Mouse (Mus musculus) brown adipose tissue, adult 24 weeks (tissue): ENCODE measurements around the gene Zfp185. TPM values are rescaled to one million over a fixed set of nuclear protein-coding genes. Genes with fewer than 3 reads are reported as not detected.
"Not testable (repeated sequence)": the region's sequence is repeated elsewhere in the genome, so short reads cannot be mapped to it uniquely, and the experiment has no call there.

Source experiments
- H3K27ac ChIP-seq: fragments of 200-500 bp; replicated peaks from 2 replicates; pipeline ENCODE4 v1.5.1; 2012; ENCODE audit warnings: low read depth, mild to moderate bottlenecking, low read length
- H3K4me1 ChIP-seq: fragments of 200-500 bp; 2 replicates; pipeline ENCODE4 v1.6.1; 2012; ENCODE audit warnings: low read length, mixed read lengths; ENCODE audit not compliant: control insufficient read depth, insufficient read depth, insufficient read length
- H3K4me3 ChIP-seq: fragments of 200-500 bp; 2 replicates; pipeline ENCODE4 v1.5.1; 2012; ENCODE audit warnings: low read depth, mild to moderate bottlenecking, low read length, moderate library complexity; ENCODE audit not compliant: insufficient read depth
- polyA plus RNA-seq: library from polyadenylated mRNA; stranded (reverse); fragments of >200 nt; gene quantifications from 2 replicates; pipeline ENCODE4 v1.2.4, GENCODE M21; 2012; ENCODE audit not compliant: missing spikeins, insufficient read depth, insufficient read length

The Zfp185 gene
- polyA plus RNA-seq, 1 experiment: 7.1 TPM

DNA sequence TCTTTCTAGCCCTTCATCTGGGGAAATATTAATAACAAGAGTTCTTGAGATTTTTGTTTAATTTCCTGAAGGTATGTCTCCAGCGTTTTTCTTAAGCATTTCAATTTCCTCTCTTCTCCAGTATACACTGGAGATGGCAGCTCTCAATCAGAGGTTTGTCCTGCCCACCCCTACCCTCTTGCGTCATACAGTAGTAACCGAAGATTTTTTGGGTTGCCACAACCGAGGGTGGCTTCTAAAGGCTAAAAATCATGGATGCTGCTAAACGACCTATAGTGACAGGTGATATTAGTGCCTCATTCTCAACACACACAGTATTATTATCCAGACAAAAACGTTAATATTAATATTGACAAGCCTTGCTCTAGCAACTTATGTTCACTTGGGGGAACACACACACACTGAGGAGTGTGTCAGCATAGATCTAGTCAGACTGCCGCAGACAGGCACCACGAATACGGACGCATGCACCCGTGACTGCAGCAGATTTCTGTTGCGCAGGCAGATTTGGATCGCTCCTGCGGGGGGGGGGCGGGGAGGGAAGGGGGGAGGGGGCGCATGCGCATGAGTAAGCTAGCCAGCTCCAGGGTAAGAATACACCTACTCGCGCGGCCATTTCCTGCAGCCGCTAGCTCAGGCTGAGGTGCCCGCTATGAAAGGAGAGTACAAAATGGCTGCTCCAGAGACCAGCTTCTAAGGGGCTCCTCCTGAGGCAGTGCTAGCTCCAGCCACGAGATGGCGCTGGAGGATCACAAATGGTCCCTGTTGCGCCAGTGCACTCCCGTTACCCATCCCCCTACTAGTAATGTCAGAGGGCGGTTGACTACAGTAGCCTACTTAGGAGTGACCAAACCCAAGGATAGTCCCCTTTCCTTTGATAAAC, 20.7 kb downstream of the Zfp185 start:
- Histone ChIP-seq H3K27ac (peak overlapping the region; percentile 64), H3K4me1 (no peaks in the 10 kb centered on the region), H3K4me3 (peak overlapping the region; percentile 62)

DNA sequence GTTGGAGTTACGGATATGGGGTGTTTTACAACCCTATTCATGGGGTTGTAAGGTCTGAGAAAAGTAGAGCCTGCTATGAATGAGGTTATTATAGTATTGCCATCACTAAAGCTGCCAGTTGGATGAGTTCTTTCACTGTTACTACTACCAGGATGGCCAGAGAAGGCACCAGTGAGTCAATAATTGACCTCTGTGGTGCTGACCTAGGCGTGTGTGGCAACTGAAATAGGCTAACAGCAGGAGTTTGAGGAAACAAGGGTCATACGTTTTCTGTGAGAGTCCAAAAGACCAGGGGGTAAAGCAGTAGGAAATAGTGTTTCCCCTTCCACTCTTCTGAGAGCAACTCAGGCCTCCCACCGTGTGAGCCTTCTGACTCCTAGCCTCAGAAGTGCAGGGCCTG, 25.7 kb downstream of the Zfp185 start:
- no peak overlapping the region for H3K4me3 ChIP-seq
- H3K4me1 ChIP-seq: no peaks in the 10 kb centered on the region
- H3K27ac ChIP-seq: no peak overlapping the region

DNA sequence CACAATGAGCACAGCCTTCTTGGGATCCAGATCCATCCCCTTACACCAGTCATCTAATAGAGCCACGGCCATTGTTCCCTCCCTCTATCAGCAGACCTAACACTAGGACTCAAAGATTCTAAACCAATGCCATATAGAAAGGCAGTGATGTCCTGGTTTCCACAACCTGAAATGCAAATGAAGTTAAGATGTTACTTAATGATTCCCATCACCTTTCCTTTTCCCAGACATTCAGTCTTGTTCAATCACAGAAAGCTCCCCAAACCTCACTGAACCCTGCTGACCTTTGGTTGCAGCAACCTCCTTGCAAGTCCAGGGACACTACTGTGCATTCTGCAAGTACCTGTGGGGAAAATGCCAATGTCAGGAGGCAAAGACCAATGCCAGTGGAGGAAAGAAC, 49.9 kb downstream of the Zfp185 start, which contains the start of gene Pnma5:
TSS of gene Pnma5 (minus strand) at position 101 of the 400 bp plus-strand sequence.
- Histone ChIP-seq H3K4me1 (no peaks in the 10 kb centered on the region), H3K27ac (no peak within 1 kb of the TSS), H3K4me3 (no peak within 1 kb of the TSS)

DNA sequence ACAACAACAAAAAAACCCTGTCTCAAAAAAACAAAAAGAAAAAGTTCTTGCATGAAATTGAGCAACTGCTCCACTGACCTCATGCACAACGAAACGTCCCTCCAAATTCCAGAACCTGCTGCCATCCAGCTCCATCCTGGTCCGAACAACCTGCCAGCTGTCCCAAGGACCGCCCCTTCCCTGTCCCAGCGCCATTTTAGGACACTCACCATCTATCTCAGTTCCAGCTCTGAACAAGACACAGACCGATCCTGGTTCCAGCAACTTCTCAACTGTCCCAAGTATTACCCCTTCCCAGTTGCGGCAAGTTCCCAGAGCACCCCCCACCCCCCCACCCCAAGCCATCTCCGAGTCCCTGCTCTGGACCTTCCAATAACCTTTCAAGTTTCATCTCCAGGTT, 51.7 kb downstream of the Zfp185 start:
- Histone ChIP-seq H3K4me3 (no peak overlapping the region), H3K4me1 (no peaks in the 10 kb centered on the region)

DNA sequence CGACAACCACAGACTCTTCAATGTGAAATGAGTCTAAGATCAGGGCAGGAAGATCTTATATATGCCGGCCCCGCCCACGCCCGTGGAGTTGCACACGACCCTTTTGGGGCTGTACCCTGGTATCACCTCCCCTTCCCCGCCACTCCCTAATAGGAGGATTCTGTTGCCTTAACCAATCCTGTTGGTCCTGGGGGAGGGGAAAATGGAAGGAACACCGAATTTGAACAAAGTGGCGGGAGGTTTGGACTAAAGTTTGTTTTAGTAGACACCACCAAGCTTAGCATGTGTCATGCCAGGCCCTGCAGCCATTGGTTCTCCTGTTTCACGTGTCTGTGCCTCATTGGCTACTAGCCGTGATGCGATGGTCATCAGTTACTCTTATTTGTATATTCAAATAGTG, 52.5 kb downstream of the Zfp185 start:
- Histone ChIP-seq H3K27ac (no peak overlapping the region), H3K4me1 (no peaks in the 10 kb centered on the region), H3K4me3 (no peak overlapping the region)

More for the DNA sequence above, 51.7 kb downstream of the Zfp185 start:
- no peak overlapping the region for H3K27ac ChIP-seq

DNA sequence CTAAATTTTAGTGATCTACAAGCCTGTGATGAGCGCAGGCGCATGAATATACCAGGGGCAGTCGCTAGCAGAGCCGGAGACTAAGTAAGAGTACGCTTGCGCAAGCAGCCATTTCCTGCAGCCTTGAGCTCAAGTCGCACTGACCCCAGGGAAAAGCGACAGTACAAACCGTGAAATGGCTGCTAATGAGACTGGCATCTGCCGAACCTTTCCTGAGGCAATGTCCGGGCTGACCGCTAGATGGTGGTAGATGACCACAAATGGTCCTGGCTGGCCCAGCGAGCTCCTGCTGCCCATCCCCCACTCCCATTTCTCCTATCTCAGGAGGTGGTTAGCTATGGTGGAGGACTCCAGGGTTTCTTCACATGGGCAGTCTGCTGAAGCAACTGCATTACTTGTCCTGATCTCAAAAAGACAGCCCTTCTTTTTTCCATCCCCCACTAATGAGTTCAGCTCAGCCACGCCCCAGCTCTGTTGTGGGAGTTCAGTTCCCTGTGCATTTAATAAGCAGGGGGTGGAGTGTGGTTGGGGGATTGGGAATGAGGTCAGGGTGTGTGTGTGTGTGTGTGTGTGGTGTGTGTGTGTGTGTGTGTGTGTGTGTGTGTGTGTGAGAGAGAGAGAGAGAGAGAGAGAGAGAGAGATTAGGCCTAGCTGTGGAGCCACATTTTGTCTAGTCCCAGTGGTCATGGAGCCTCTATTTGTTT, 66.9 kb downstream of the Zfp185 start:
- Histone ChIP-seq H3K4me3 (no peak overlapping the region), H3K4me1 (no peaks in the 10 kb centered on the region), H3K27ac (no peak overlapping the region)

DNA sequence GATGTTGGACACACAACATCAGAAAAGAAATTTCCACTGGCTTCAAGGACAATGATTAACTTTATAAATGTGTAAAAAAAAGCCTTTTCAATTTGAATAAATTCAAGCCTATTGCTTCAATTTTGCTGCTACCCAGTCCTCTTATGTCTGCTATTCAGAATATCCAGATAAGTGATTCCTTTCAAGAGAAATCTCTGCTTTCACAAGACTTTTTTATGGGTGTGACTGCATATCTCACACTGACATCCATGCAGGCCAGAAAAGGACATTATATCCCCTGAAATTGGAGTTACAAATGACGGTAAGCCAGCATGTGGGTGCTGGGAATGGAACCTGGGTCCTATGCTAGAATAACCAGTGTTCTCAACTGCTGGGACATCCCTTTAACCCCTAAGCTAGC, 74.4 kb downstream of the Zfp185 start:
- H3K4me1 ChIP-seq: no peaks in the 10 kb centered on the region
- no peak overlapping the region for H3K27ac ChIP-seq
- H3K4me3 ChIP-seq: no peak overlapping the region

DNA sequence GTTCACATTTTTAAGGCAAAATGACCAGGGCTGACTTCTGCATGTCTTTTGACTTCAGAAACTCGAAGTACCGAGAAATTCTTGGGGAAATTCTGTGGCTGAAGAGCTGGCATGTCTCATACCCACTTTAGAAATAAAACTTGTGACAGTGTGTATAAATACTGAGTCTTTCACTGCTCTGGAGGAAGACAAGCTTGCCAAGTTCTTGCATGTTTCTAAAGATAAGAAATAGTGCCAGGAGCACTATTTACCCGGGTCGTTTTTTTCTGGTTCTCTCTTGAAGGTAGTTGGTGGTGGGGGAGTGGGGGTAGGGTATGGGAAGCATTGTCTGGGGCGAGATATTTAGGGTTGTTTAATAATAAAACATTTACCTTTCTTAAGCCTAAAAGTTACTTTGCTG, 75.2 kb downstream of the Zfp185 start:
- no peak overlapping the region for H3K4me3 ChIP-seq
- no peaks in the 10 kb centered on the region for H3K4me1 ChIP-seq
- H3K27ac ChIP-seq: no peak overlapping the region

DNA sequence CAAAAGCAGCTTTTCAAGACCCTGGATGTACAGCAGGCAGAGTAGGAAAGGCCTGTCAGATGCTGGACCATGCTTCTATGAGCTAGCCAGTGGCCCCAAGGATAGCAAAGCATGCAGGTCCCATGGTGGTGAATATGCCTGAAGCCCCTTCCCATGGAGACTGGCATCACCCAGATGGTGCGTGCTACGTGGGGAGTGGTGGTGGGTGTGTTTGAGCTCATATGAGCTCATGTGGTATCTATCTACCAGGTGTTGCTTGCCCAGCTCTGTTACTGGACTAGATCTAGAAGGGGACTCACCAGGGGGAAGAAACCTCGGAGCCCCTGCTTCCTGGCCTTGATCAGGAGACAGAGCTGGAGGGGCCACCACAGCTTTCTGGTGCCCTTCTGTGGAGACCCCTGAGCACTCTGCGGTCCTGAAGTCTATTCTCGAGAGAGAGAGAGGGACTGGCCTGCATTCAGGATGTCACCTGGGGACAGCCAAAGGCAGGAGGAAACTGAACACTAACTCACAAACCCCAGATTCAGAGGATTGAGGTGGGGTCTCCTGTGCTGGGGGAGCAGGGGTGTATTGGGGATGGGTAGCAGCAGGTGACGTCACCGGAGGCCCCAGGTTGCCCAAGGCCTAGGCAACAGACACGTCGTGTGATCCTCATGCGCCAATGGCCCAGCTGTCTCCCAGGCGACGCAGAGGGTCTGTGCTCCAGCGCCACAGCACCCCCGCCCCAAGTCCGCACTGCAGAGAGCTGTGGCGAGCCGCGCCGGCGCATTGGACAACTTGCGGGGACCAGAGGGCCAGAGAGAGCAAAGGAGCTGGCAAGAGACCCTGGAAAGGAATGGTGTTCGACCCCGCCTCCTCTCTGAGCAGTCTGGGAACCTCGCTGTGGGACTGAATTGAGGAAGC, 76.6 kb downstream of the Zfp185 start:
- Histone ChIP-seq H3K4me3 (no peak overlapping the region), H3K4me1 (no peaks in the 10 kb centered on the region), H3K27ac (no peak overlapping the region)

DNA sequence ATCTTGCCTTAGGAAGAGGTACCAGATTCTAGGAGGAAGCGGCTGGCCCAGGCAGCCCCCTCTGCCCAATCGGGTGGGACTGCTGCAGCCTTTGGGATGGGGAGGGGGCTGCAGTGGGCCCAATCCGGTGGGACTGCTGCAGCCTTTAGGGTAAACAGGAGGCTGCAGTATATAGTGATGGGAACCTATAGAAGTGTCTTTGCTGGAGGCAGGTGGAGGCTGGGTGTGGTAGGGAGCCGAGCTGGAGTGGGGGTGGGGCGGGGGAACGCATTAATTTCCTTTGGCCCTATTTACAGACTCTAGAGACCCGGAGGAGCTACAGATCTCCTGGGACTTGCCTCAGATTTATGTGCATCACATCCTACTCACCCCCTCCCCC, 77.3 kb downstream of the Zfp185 start, which contains the start of gene Pnma3:
TSS of gene Pnma3 (plus strand) at position 373 of the 379 bp plus-strand sequence.
- H3K27ac ChIP-seq: no peak within 1 kb of the TSS
- no peaks in the 10 kb centered on the region for H3K4me1 ChIP-seq
- H3K4me3 ChIP-seq: no peak within 1 kb of the TSS

DNA sequence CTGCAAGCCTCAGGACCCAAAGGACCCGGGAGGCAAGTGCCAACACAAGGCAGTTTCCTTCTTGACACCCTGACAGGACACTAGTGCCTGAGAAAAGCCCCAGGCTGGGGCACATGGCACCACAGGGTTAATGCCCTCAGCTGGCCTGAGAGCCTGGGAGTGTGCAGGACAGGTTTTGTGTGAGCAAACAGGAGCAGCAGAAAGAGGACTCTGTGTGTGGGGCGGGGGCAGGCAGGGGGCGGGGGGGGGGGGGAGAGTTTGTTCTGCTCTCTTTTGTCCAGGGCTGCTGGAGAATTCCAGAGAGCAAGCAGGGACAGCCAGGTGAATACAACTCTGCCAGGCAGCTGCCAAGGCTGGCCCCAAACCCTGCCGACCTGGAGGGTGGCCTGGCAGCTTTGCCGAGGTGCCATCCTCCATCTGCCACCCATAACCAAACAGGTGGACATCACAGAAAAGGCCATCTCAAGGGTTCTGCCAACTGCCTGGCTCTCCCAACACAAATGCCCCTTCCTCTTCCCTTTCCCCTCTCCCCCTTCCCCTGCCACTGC, 79.7 kb downstream of the Zfp185 start:
- not testable (repeated sequence) for H3K4me3 ChIP-seq, H3K4me1 ChIP-seq, H3K27ac ChIP-seq

Other genes with a start within 250 kb of the Zfp185 start
- not detected in 2 replicates for gene Gabrq, start 162.2 kb upstream of the Zfp185 start, polyA plus RNA-seq
- gene Cetn2, start 68.9 kb upstream of the Zfp185 start, polyA plus RNA-seq: 40.1 and 42.6 TPM in 2 replicates
- 81.7 and 105 TPM in 2 replicates for gene Nsdhl, start 68.8 kb upstream of the Zfp185 start, polyA plus RNA-seq
- gene Pnma5, start 49.8 kb downstream of the Zfp185 start, polyA plus RNA-seq: not detected in 2 replicates
- not detected in 2 replicates for gene Pnma3, start 77.4 kb downstream of the Zfp185 start, polyA plus RNA-seq
- 5.0 TPM in 1 of 2 replicates, not detected in the other for gene Xlr4a, start 95.1 kb downstream of the Zfp185 start, polyA plus RNA-seq
- 1.3 and 3.2 TPM in 2 replicates for gene Xlr3a, start 109.8 kb downstream of the Zfp185 start, polyA plus RNA-seq
- gene Gm14685, start 129.7 kb downstream of the Zfp185 start, polyA plus RNA-seq: not detected in 2 replicates
- 1.3 TPM in 1 of 2 replicates, not detected in the other for gene Xlr5b, start 161.5 kb downstream of the Zfp185 start, polyA plus RNA-seq
- gene DXBay18, start 162.1 kb downstream of the Zfp185 start, polyA plus RNA-seq: 0.55 TPM in 1 of 2 replicates, not detected in the other
- not detected in 2 replicates for gene Spin2d, start 189.7 kb downstream of the Zfp185 start, polyA plus RNA-seq
- 4.6 and 10.4 TPM in 2 replicates for gene Xlr3b, start 204.9 kb downstream of the Zfp185 start, polyA plus RNA-seq
- 3.8 TPM in 1 of 2 replicates, not detected in the other for gene Xlr4b, start 227.0 kb downstream of the Zfp185 start, polyA plus RNA-seq
- 4.4 and 5.8 TPM in 2 replicates for gene F8a, start 241.0 kb downstream of the Zfp185 start, polyA plus RNA-seq